Mouse (Mus musculus) neutrophil, adult 59 days (primary cell): Measurements from ENCODE around the gene Gm14525. TPM values are rescaled to one million over a fixed set of nuclear protein-coding genes. Genes with fewer than 3 reads are reported as not detected.

Experiments used
- total RNA-seq, 2 experiments: library from RNA; stranded (reverse); gene quantifications; 1 replicate in 1 of 2; 2 replicates in 1 of 2; pipeline ENCODE4 v1.2.4; 2023

Gene Gm14525
- not detected for total RNA-seq

DNA sequence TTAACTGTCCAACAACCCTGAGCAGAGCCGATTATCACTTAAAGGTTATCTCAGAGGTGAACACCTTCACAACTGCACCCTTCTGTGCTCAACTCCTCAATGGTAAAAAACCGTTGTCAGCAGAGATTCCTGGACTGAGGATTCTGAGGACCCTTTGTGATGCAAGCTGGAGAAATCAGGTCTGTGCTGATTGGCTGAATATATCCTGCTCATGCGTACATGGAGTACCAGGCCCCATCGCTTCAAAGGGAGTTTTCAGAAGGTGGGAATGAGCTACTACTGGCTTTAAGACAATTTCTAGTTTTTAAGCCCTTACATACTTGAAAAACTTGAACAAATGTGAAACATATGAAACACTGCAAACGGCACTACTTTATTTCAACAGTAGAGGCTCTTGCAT is at the start of gene Gm14525:
Gene Gm14525, minus strand, starts transcription at position 101 of the 400 bp plus-strand sequence.

Other genes with a start within 250 kb of the Gm14525 start
- gene Slx, start 157.1 kb downstream of the Gm14525 start, total RNA-seq = not detected
- gene Gm6121, start 233.1 kb upstream of the Gm14525 start, total RNA-seq = not detected